Mouse (Mus musculus) gastrocnemius, adult 2 months (tissue): Measurements from ENCODE around the gene Lsm14a. TPM values are rescaled to one million over a fixed set of nuclear protein-coding genes. Genes with fewer than 3 reads are reported as not detected.
A peak's percentile ranks its signal among the peaks of the same experiment; 100 is the strongest.
"Not testable (repeated sequence)": the region's sequence is repeated elsewhere in the genome, so short reads cannot be mapped to it uniquely, and the experiment has no call there.

ENCODE experiments used
- DNase-seq: peaks from one replicate; pipeline ENCODE4 v3.0.0; 2022
- H3K27ac ChIP-seq: fragments of 200-600 bp; 2 replicates; pipeline ENCODE4 v1.8.1; 2022; ENCODE audit warnings: mild to moderate bottlenecking
- H3K4me3 ChIP-seq: fragments of 200-600 bp; 2 replicates; pipeline ENCODE4 v1.8.1; 2022; ENCODE audit warnings: mild to moderate bottlenecking, moderate library complexity
- CTCF ChIP-seq: fragments of 200-600 bp; IDR thresholded peaks from 2 replicates; pipeline ENCODE4 v1.8.1; 2022; ENCODE audit warnings: antibody characterized with exemption, mild to moderate bottlenecking, moderate library complexity
- intact Hi-C: fragments of 180-260 bp; cut with DNase I; formaldehyde crosslinking; loops from one replicate; pipeline ENCODE4 v1.15.1; 2025
- total RNA-seq, 2 experiments: library from RNA; stranded (reverse); gene quantifications; 2 replicates each; pipeline ENCODE4 v1.2.3; 2021

Gene Lsm14a
- total RNA-seq, 2 experiments from 2014 or later, result 92.8 to 96.2 TPM

GRCm38 (mm10) chr7:34348011-34348410 is 45.1 kb downstream of the Lsm14a start:
- TF ChIP-seq CTCF, result no peak
- DNase-seq, result no peak
- no peak overlapping the region for H3K27ac ChIP-seq
- intact Hi-C loops, result no loop called here
- H3K4me3 ChIP-seq, result no peak overlapping the region

- TF ChIP-seq CTCF, result no peak
- intact Hi-C loops, result no loop called here
- Histone ChIP-seq H3K27ac (no peak overlapping the region), H3K4me3 (no peak overlapping the region)
- no peak for DNase-seq
Measured at GRCm38 (mm10) chr7:34347041-34347440, 46.1 kb downstream of the Lsm14a start.

DNA sequence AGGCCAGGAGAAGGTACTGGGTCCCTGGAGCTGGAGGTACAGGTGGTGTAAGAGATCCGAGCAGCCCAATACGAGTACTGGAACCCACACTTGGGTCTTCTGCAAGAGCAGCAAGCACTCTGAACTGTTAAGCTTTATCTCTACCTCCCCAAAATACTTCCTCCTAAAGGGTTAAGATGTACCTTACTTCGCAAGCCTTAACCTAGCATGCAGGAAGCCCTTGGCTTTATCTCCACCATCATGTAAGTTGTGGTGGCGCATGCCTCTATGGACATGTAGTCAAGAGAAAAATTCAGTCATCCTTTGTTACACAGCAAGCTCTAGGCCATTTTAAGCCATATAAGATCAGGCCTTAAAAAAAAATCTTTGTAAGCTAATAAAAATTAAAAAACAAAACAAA is 46.6 kb downstream of the Lsm14a start:
- no peak for TF ChIP-seq CTCF
- Histone ChIP-seq H3K4me3 (no peak overlapping the region), H3K27ac (no peak overlapping the region)
- intact Hi-C loops, result no loop called here
- DNase-seq, result no peak

GRCm38 (mm10) chr7:34342040-34342793 is 50.9 kb downstream of the Lsm14a start:
- no peak for DNase-seq
- Histone ChIP-seq H3K27ac (peak overlapping the region; percentile 35; the same call in 1 of the 2 replicates), H3K4me3 (no peak overlapping the region)
- no peak for TF ChIP-seq CTCF
- intact Hi-C loops, result no loop called here

DNA sequence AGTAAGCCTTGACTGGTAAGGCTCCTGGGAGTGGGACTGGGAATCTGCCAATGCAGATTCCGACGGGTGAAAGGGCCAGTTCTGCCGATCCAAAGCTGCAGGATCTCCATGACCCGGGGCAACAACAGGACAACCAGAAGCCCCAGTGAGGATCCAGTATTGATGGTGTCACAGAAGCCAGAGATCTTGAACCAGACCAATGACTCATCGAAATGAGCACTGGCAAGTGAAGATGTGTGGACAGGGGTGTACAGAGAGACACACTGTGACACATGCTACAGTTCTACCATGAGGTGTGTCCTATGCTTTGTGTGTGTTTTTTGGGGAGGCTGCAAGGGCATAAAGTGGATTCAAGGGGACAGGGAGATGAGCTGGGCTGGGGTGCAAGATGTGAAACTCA is 52.3 kb downstream of the Lsm14a start:
- no peak for TF ChIP-seq CTCF
- DNase-seq, result no peak
- H3K27ac ChIP-seq, result no peak overlapping the region
- intact Hi-C loops, result no loop called here
- H3K4me3 ChIP-seq, result no peak overlapping the region

DNA sequence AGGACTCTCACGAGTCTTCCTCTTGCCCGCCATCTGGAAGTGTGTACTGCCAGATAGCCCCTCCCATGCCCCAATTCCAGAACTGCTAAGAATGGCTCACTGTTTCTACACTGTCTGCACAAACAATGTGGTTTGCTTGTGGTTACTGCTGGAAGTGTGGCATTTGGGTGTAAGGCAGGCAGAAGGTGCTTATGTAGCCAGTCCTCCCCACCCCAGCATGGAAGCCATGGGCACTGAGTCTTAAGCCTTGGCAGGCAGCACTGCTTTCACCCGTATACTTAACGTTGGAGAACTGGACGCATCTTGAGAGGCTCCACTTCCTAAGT is 54.0 kb downstream of the Lsm14a start:
- Histone ChIP-seq H3K27ac (no peak overlapping the region; the same call in 1 of the 2 replicates), H3K4me3 (no peak overlapping the region)
- intact Hi-C loops, result loop anchor here (5.0 kb wide), 1 partner anchor 72 kb away; no protein-coding TSS in a partner anchor
- DNase-seq, result no peak
- no peak for TF ChIP-seq CTCF

DNA sequence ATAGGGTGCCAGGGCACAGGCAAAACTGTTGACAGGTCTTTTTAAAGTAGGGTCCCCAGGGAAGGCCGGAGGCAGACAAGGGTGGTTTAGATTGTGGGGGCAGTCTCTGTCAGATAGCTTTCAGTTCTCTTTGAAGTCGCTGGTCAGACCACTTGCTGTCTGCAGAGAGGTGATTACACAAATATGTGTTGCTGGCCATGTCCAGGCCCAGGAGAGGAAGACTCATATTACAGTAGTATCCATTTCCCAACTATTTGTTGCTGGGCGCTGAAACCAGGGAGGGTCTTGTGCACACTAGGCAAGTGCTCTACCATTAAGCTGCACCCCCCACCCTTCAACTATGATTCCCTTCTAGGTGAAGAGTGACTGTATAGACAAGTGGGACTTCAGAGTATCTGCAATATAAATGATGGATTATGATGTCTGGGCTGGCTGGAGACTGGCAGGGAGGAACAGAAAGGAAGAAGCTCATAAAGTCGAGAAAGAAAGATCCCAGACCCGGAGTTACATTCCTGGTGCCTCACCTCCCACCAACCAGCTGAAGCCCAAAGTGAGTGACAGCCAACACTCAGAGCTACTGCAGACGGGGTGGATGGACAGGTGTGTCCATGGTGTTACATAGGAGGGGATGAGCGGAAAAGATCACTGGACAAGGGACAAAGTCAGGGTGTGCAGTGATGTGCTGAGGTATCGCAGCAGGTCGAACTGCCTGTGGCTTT is 54.5 kb downstream of the Lsm14a start:
- TF ChIP-seq CTCF, result no peak
- no peak for DNase-seq
- peak overlapping the region; percentile 40; the same call in 1 of the 2 replicates for H3K4me3 ChIP-seq
- intact Hi-C loops, result loop anchor here (5.0 kb wide), 1 partner anchor 71 kb away; no protein-coding TSS in a partner anchor
- peak overlapping the region; percentile 76 for H3K27ac ChIP-seq

DNA sequence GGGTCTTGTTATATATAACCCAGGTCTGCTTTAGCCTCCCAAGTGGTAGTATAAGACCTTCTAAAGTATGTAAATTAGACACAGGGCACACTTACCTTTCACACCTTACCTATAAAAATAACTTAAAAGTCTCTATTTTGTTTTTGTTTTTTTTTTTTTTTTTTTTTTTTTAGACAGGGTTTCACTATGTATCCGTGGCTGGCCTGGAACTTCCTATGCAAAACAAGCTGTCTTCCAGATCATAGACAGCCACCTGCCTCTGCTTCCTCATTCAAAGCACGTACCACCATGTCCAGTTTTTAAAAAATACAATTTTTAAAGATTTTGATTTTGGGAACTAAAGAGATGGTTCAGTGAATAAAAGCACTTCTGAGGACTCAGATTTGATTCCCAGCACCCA is 55.8 kb downstream of the Lsm14a start:
- H3K4me3 ChIP-seq, result no peak overlapping the region
- H3K27ac ChIP-seq, result no peak overlapping the region
- intact Hi-C loops, result loop anchor here (5.0 kb wide), 1 partner anchor 70 kb away; no protein-coding TSS in a partner anchor
- DNase-seq, result no peak
- no peak for TF ChIP-seq CTCF

DNA sequence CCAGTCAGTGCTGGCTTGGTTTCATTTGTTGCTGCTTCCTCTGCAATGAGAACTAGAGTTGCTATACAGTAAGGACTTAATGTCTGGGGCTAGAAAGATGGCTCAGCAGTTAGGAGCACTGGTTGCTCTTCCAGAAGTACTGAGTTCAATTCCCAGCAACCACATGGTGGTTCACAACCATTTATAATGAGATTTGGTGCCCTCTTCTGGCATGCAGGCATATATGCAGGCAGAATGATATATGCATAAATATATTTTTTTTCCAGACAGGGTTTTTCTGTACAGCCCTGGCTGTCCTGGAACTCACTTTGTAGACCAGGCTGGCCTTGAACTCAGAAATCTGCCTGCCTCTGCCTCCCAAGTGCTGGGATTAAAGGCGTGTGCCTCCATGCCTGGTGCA is 56.6 kb downstream of the Lsm14a start:
- not testable (repeated sequence) for H3K4me3 ChIP-seq, DNase-seq, H3K27ac ChIP-seq
- TF ChIP-seq CTCF, result peak; percentile 49
- intact Hi-C loops, result loop anchor here (5.0 kb wide), 1 partner anchor 69 kb away; no protein-coding TSS in a partner anchor

- intact Hi-C loops, result no loop called here
- DNase-seq, result no peak
- H3K27ac ChIP-seq, result peak overlapping the region; percentile 66
- TF ChIP-seq CTCF, result no peak
- no peak overlapping the region for H3K4me3 ChIP-seq
Measured at GRCm38 (mm10) chr7:34327493-34327892, 65.6 kb downstream of the Lsm14a start.

DNA sequence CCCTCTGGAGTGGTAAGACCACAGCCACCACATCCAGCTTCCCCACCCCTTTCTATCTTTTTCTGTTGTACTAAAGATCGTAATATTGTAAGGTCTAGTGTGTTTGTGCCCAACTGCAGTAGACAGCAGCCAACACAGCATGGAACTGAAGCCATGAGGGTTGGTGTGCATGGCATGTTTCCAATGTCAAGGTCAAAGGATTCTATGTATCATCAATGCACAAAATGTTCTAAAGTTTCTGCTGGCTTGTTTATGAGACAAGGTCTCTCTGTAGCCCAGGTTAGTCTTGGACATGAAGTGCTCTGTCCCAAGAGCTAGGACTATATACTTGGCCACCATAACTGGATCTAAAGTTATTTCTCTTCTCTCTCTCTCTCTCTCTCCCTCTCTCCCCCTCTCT is 68.3 kb downstream of the Lsm14a start:
- intact Hi-C loops, result no loop called here
- Histone ChIP-seq H3K27ac (no peak overlapping the region), H3K4me3 (no peak overlapping the region)
- no peak for TF ChIP-seq CTCF
- DNase-seq, result no peak

DNA sequence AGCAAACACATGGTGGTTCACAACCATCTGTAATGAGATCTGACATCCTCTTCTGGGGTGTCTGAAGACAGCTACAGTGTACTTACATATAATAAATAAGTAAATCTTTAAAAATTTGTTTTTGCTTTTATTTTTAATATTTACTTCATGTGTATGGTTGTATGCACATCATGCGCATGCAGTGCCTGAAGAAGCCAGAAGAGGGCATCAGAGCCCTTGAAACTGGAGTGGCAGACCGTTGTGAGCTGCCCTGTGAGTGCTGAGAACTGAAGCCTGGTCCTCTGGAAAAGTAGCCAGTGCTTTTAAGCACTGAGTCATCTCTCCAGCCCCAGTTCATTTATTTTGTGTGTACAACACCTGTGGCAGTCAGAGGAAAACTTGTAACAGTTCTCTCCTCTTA is 69.1 kb downstream of the Lsm14a start:
- peak; percentile 32; the same call in 1 of the 2 replicates for TF ChIP-seq CTCF
- Histone ChIP-seq H3K27ac (no peak overlapping the region), H3K4me3 (no peak overlapping the region)
- no peak for DNase-seq
- intact Hi-C loops, result no loop called here

- no peak for TF ChIP-seq CTCF
- H3K4me3 ChIP-seq, result no peak overlapping the region
Measured at GRCm38 (mm10) chr7:34323351-34323750, 69.8 kb downstream of the Lsm14a start.

More at GRCm38 (mm10) chr7:34323351-34323750, 69.8 kb downstream of the Lsm14a start:
- H3K27ac ChIP-seq, result peak overlapping the region; percentile 25; the same call in 1 of the 2 replicates
- peak; percentile 60 for DNase-seq
- intact Hi-C loops, result no loop called here
